ENCODE assay signal across 9 mouse cellular contexts in the genomic region with DNA sequence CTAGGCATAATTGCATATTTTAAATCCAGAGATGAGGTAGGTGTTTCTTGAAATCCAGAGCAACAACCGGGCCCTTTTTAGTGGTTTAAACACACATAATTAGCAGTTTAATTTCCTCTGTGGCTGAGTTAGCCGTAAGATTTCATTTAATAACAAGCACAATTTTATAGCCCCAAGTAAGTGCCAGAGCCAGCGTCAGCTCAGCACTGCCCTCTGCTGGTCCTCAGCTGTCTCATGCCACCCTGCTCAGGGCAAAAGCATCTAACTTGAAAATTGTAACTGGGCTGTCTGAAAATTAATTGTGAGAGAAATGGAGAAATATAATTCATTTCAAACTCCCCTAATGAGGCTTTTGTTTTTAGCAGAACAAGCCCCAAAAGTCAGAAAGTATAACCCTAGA.
A peak's percentile ranks its signal among the peaks of the same experiment; 100 is the strongest.
DNase-seq lines count a peak whose midpoint lies in the region; ATAC-seq lines count a peak whose summit lies in the region.
"Had no signal": no experiment of that assay in that cellular context is flagged by ENCODE, and none has a peak within 500 bp of the region (broad histone marks: within the 10 kb centered on the region; RNA-seq: fewer than 3 reads in every experiment).

No protein-coding gene starts in this region.

- no peaks in the 10 kb centered on the region; the same call in 1 of the 2 replicates for H3K4me1 ChIP-seq in forebrain, embryonic 14.5 days (ENCODE audit: control insufficient read depth, insufficient read depth, low read length)
- no peaks in the 10 kb centered on the region for H3K4me1 ChIP-seq in neural tube, embryonic 12.5 days

- peak; percentile 28 for DNase-seq in heart, adult 8-10 months (ENCODE audit: low spot score)
- no peak for DNase-seq in heart, postnatal 25 days (ENCODE audit: low spot score)
- peak; percentile 19 for DNase-seq in c-Kit-positive CD71-negative TER-119-negative erythroid progenitor cells, embryonic 14.5 days (ENCODE audit: low read depth)
- peak; percentile 84 for DNase-seq in forebrain, embryonic 14.5 days (ENCODE audit: low spot score)
- DNase-seq in induced T-regulatory cell, adult 2 months (ENCODE audit: low read depth) = peak; percentile 58
- peak; percentile 50 to 55 for DNase-seq in left cerebral cortex, postnatal 36 days (ENCODE audit: low spot score in 2 of 2)
- DNase-seq in testis, postnatal 14 days (ENCODE audit: low spot score) = peak; percentile 10

- H3K27me3 ChIP-seq in forebrain, embryonic 14.5 days (replicated peaks; ENCODE audit: control insufficient read depth, insufficient read depth, low read length) = no peaks in the 10 kb centered on the region; the same call in 1 of the 2 replicates
- no peaks in the 10 kb centered on the region for H3K27me3 ChIP-seq in neural tube, embryonic 12.5 days (replicated peaks)

- intact Hi-C loops in heart, postnatal 25 days (cut with DNase I) = loop anchor here (1.0 kb wide), 1 partner anchor 1054 kb away; no protein-coding TSS in a partner anchor
- intact Hi-C loops in left cerebral cortex, postnatal 36 days (cut with DNase I) = loop anchor here (5.0 kb wide), 4 partner anchors 438 to 1053 kb away; a partner anchor contains a TSS

- no peaks in the 10 kb centered on the region for H3K9me3 ChIP-seq in forebrain, embryonic 14.5 days (replicated peaks; ENCODE audit: control insufficient read depth, low read length)
- H3K9me3 ChIP-seq in neural tube, embryonic 12.5 days = no peaks in the 10 kb centered on the region
- H3K9me3 ChIP-seq: midbrain, embryonic 12.5 days had no signal

- H3K4me3 ChIP-seq in forebrain, embryonic 14.5 days (ENCODE audit: low read depth, low read length) = no peak overlapping the region
- no peak overlapping the region for H3K4me3 ChIP-seq in neural tube, embryonic 12.5 days
- H3K4me3 ChIP-seq: midbrain, embryonic 12.5 days had no signal

- peak; percentile 71; the same call in 1 of the 2 replicates for ATAC-seq in forebrain, embryonic 14.5 days
- peak; percentile 68; the same call in 1 of the 2 replicates for ATAC-seq in neural tube, embryonic 12.5 days (ENCODE audit: low FRiP score, low read depth)

- H3K27ac ChIP-seq in forebrain, embryonic 14.5 days (ENCODE audit: low read depth, low read length) = no peak overlapping the region
- H3K27ac ChIP-seq in neural tube, embryonic 12.5 days = no peak overlapping the region
- H3K27ac ChIP-seq: midbrain, embryonic 12.5 days had no signal

- H3K4me2 ChIP-seq in forebrain, embryonic 14.5 days (ENCODE audit: low read length) = no peak overlapping the region
- no peak overlapping the region for H3K4me2 ChIP-seq in neural tube, embryonic 12.5 days (replicated peaks)
- H3K4me2 ChIP-seq: midbrain, embryonic 12.5 days had no signal

- WGBS in forebrain, embryonic 14.5 days = 3% methylated on average over 3 of the region's 3 CpGs
- WGBS in neural tube, embryonic 12.5 days = 11% methylated on average over 3 of the region's 3 CpGs

- no peak overlapping the region for H3K9ac ChIP-seq in forebrain, embryonic 14.5 days (ENCODE audit: low read length)
- no peak overlapping the region for H3K9ac ChIP-seq in neural tube, embryonic 12.5 days
- H3K9ac ChIP-seq: midbrain, embryonic 12.5 days had no signal

- H3K36me3 ChIP-seq in forebrain, embryonic 14.5 days (ENCODE audit: control insufficient read depth, insufficient read depth, low read length) = no peaks in the 10 kb centered on the region
- no peaks in the 10 kb centered on the region for H3K36me3 ChIP-seq in neural tube, embryonic 12.5 days
- H3K36me3 ChIP-seq: midbrain, embryonic 12.5 days had no signal
